Mouse (Mus musculus): ENCODE data around the gene Pip5kl1. TPM values are rescaled to one million over a fixed set of nuclear protein-coding genes. Genes with fewer than 3 reads are reported as not detected.

The Pip5kl1 gene
- 1.0 TPM in 1 of 2 replicates, not detected in the other for total RNA-seq (2014; fragmentation: Nextera tagmentation)
- 0.71 and 1.0 TPM in 2 replicates for total RNA-seq (2017)
- 0.11 and 0.13 TPM in 2 replicates for polyA plus RNA-seq (2012)

DNA sequence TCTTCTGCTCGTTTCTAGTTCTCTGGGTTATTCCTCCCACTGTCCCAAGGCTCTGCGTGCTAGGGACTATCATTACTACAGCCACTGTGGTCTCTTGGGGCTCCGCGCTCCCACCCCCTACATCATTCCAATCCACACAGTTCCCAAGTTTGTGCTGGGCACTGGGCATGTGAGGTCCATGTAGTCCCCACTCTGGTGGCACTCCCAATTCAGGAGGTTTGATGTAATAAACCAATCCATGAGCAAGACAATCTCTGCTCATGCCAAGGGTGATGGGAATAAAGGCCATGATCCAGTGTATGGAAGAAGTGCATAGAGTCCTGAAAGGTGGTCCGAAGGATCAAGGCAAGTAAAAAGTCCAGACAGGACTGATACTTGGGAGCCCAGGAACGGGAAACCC is at the start of gene Pip5kl1:
TSS of gene Pip5kl1 (plus strand) at position 301 of the 400 bp plus-strand sequence.
- peaks cover 22% of the 10 kb centered on the region for H3K27me3 ChIP-seq (ENCODE audit: insufficient read depth, low read length)
- TF ChIP-seq TAL1 (conservative IDR thresholded peaks at IDR 0.05; ENCODE audit: low read depth, low read length) (no peak), CTCF (IDR thresholded peaks at IDR 0.05; ENCODE audit: low read depth, low read length) (no peak), GATA2 (IDR thresholded peaks at IDR 0.05; ENCODE audit: borderline replicate concordance, low read depth, low read length) (no peak), GATA1 (IDR thresholded peaks at IDR 0.05; ENCODE audit: borderline replicate concordance, low read length) (no peak), POLR2AphosphoS5 (IDR thresholded peaks at IDR 0.05; ENCODE audit: insufficient replicate concordance, low read depth, low read length) (no peak)
- H3K9me3 ChIP-seq (replicated peaks) = no peaks in the 10 kb centered on the region
- ATAC-seq (ENCODE audit: extremely low read depth, insufficient number of reproducible peaks, low FRiP score, poor library complexity, severe bottlenecking) = no peak
- no peak for DNase-seq (ENCODE audit: low spot score)
- no peak within 1 kb of the TSS for H3K4me3 ChIP-seq (ENCODE audit: low read depth, low read length)
- peaks cover 46% of the 10 kb centered on the region for H3K36me3 ChIP-seq (replicated peaks)
- H3K4me1 ChIP-seq (ENCODE audit: insufficient read depth, low read depth, low read length) = peaks cover 29% of the 10 kb centered on the region

DNA sequence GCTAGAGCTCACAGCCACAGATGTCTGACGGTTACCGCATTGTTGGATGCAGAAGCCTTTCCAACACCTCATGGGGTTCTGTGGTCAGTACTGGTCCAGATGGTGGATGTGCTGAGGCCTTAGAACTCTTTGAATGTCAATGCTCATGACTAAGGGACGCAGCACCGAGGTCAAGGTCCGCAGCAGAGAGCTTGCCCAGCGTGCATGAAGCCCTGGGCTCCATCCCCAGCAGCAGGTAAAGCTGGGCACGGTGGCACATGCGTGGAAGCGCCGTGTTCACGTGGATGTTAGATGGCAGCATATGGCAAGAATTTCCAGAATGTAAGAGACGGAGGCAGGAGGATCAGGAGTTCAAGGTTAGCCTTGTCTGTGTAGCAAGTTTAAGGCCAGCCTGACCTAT is 48.8 kb upstream of the Pip5kl1 start:
- Histone ChIP-seq H3K36me3 (replicated peaks) (no peaks in the 10 kb centered on the region), H3K9me3 (replicated peaks) (no peaks in the 10 kb centered on the region), H3K27me3 (ENCODE audit: insufficient read depth, low read length) (peaks cover 24% of the 10 kb centered on the region), H3K4me3 (ENCODE audit: low read depth, low read length) (no peak overlapping the region), H3K4me1 (ENCODE audit: insufficient read depth, low read depth, low read length) (peaks cover 25% of the 10 kb centered on the region)
- no peak for DNase-seq (ENCODE audit: low spot score)
- no peak for ATAC-seq (ENCODE audit: extremely low read depth, insufficient number of reproducible peaks, low FRiP score, poor library complexity, severe bottlenecking)
- no peak for TF ChIP-seq GATA2 (IDR thresholded peaks at IDR 0.05; ENCODE audit: borderline replicate concordance, low read depth, low read length)
- TF ChIP-seq TAL1 (conservative IDR thresholded peaks at IDR 0.05; ENCODE audit: low read depth, low read length) = no peak
- no peak for TF ChIP-seq POLR2AphosphoS5 (IDR thresholded peaks at IDR 0.05; ENCODE audit: insufficient replicate concordance, low read depth, low read length)

DNA sequence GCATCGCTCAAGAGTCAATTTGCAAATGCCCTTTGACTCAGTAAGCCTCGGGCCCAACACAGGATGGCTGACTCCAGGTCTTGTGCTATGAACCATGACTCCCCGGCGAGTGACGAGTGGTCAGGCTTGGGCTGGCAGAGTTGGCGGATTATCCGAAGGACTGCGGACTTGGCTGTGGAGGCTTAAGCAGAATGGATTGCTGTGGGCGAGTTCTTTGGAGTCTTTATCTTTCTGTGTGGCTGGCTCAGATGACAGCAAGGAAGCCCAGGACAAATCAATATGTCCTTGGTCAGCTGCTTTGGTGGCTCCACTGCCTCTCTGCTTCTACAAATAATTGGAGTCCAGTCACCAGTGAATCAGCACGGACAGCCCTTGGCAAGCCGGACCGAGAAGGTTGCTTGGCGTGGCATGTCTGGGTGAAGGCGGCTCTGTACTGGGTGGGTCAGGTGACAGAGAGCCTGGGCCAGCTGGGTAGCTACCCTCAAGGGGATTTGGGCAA is 47.1 kb upstream of the Pip5kl1 start:
- Histone ChIP-seq H3K27me3 (ENCODE audit: insufficient read depth, low read length) (peaks cover 27% of the 10 kb centered on the region), H3K4me3 (ENCODE audit: low read depth, low read length) (no peak overlapping the region)
- no peak for DNase-seq (ENCODE audit: low spot score)

DNA sequence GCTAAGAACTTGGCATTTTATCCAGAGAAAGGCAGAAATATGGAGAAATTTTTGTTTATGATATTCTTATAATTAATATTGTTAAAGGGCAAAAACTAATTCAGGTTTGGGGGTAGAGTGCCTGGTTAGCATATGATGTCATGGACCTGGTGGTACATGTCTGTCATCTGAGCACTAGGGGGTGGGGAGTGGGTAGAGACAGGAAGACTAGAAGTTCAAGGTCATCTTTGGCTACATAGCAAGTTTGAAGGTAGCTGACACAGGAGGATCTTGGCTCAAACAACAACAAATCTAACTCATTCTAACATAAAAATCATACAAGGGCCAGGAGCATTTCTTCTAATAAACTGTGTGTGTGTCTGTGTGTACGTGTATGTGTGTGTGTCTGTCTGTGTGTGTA is 46.3 kb upstream of the Pip5kl1 start:
- TF ChIP-seq CTCF (IDR thresholded peaks at IDR 0.05; ENCODE audit: low read depth, low read length) = no peak
- no peak for ATAC-seq (ENCODE audit: extremely low read depth, insufficient number of reproducible peaks, low FRiP score, poor library complexity, severe bottlenecking)
- H3K4me3 ChIP-seq (ENCODE audit: low read depth, low read length) = no peak overlapping the region
- peaks cover 23% of the 10 kb centered on the region for H3K4me1 ChIP-seq (ENCODE audit: insufficient read depth, low read depth, low read length)
- no peaks in the 10 kb centered on the region for H3K9me3 ChIP-seq (replicated peaks)
- DNase-seq (ENCODE audit: low spot score) = no peak
- peaks cover 27% of the 10 kb centered on the region for H3K27me3 ChIP-seq (ENCODE audit: insufficient read depth, low read length)
- H3K36me3 ChIP-seq (replicated peaks) = no peaks in the 10 kb centered on the region

More for the DNA sequence above, 47.1 kb upstream of the Pip5kl1 start:
- Histone ChIP-seq H3K36me3 (replicated peaks) (no peaks in the 10 kb centered on the region), H3K9me3 (replicated peaks) (no peaks in the 10 kb centered on the region), H3K4me1 (ENCODE audit: insufficient read depth, low read depth, low read length) (peaks cover 26% of the 10 kb centered on the region)
- TF ChIP-seq CTCF (IDR thresholded peaks at IDR 0.05; ENCODE audit: low read depth, low read length) (no peak), TAL1 (conservative IDR thresholded peaks at IDR 0.05; ENCODE audit: low read depth, low read length) (no peak), GATA2 (IDR thresholded peaks at IDR 0.05; ENCODE audit: borderline replicate concordance, low read depth, low read length) (no peak), GATA1 (IDR thresholded peaks at IDR 0.05; ENCODE audit: borderline replicate concordance, low read length) (no peak)
- no peak for ATAC-seq (ENCODE audit: extremely low read depth, insufficient number of reproducible peaks, low FRiP score, poor library complexity, severe bottlenecking)

DNA sequence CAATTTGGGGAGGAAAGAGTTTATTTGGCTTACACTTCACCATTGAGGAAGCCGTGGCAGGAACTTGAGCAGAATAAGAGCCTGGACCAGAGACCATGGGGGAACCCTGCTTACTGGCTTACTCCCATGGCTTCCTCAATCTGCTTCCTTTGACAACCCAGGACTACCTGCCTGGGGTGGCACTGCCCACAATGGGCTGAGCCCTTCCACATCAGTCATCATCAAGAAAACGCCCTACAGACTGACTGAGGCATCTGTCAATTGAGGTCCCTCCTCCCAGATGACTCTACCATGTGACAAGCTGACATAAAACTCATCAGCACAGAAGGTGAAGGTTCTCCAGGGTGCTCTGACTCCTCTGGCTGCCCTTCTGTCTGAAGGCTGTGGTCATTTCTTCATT is 44.1 kb upstream of the Pip5kl1 start:
- H3K4me1 ChIP-seq (ENCODE audit: insufficient read depth, low read depth, low read length) = peaks cover 33% of the 10 kb centered on the region
- H3K4me3 ChIP-seq (ENCODE audit: low read depth, low read length) = no peak overlapping the region
- peaks cover 18% of the 10 kb centered on the region for H3K27me3 ChIP-seq (ENCODE audit: insufficient read depth, low read length)
- no peaks in the 10 kb centered on the region for H3K9me3 ChIP-seq (replicated peaks)
- H3K36me3 ChIP-seq (replicated peaks) = no peaks in the 10 kb centered on the region
- ATAC-seq (ENCODE audit: extremely low read depth, insufficient number of reproducible peaks, low FRiP score, poor library complexity, severe bottlenecking) = no peak
- TF ChIP-seq GATA2 (IDR thresholded peaks at IDR 0.05; ENCODE audit: borderline replicate concordance, low read depth, low read length) (no peak), POLR2AphosphoS5 (IDR thresholded peaks at IDR 0.05; ENCODE audit: insufficient replicate concordance, low read depth, low read length) (no peak), GATA1 (IDR thresholded peaks at IDR 0.05; ENCODE audit: borderline replicate concordance, low read length) (no peak), CTCF (IDR thresholded peaks at IDR 0.05; ENCODE audit: low read depth, low read length) (no peak)
- no peak for DNase-seq (ENCODE audit: low spot score)

DNA sequence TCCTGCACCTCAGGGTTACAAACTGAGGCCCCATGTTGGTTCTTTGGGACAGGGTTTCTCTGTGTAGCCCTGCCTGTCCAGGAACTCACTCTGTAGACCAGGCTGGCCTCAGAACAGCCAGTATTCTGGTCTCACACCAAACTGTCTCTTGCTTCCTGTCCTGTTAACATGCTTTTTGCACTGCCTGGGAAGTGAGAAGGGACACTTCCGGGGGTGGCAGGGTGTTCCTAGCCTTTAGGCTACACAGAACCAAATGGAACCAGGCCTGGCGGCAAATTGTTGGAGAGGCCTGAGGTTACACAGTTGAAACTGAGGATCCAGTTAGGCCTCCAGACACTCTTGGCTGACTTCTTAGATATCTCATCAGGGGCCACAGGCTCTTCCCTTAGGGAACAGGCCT is 41.4 kb upstream of the Pip5kl1 start:
- no peak for TF ChIP-seq GATA1 (IDR thresholded peaks at IDR 0.05; ENCODE audit: borderline replicate concordance, low read length)
- TF ChIP-seq TAL1 (conservative IDR thresholded peaks at IDR 0.05; ENCODE audit: low read depth, low read length) = no peak
- no peak for TF ChIP-seq CTCF (IDR thresholded peaks at IDR 0.05; ENCODE audit: low read depth, low read length)
- DNase-seq (ENCODE audit: low spot score) = no peak
- H3K36me3 ChIP-seq (replicated peaks) = peaks cover 2% of the 10 kb centered on the region
- no peaks in the 10 kb centered on the region for H3K9me3 ChIP-seq (replicated peaks)
- H3K4me1 ChIP-seq (ENCODE audit: insufficient read depth, low read depth, low read length) = peaks cover 58% of the 10 kb centered on the region
- no peak for ATAC-seq (ENCODE audit: extremely low read depth, insufficient number of reproducible peaks, low FRiP score, poor library complexity, severe bottlenecking)
- H3K27me3 ChIP-seq (ENCODE audit: insufficient read depth, low read length) = peaks cover 18% of the 10 kb centered on the region; the same call in 1 of the 2 replicates
- no peak overlapping the region for H3K4me3 ChIP-seq (ENCODE audit: low read depth, low read length)
